Mouse (Mus musculus) ES-Bruce4 (cell line): ENCODE measurements around the gene Sorbs2. TPM values are rescaled to one million over a fixed set of nuclear protein-coding genes. Genes with fewer than 3 reads are reported as not detected.

Source experiments
- H3K27ac ChIP-seq: 2 replicates; pipeline ENCODE4 v1.5.1; 2012; ENCODE audit warnings: low read length, inconsistent platforms; ENCODE audit not compliant: insufficient read depth
- H3K27me3 ChIP-seq: 2 replicates; pipeline ENCODE4 v1.6.1; 2012; ENCODE audit warnings: mild to moderate bottlenecking, low read length, inconsistent platforms; ENCODE audit not compliant: control insufficient read depth, poor library complexity, insufficient read depth, severe bottlenecking
- H3K36me3 ChIP-seq: 2 replicates; pipeline ENCODE4 v1.6.1; 2012; ENCODE audit warnings: inconsistent platforms, mild to moderate bottlenecking, low read length, moderate library complexity; ENCODE audit not compliant: control insufficient read depth, poor library complexity, insufficient read depth, severe bottlenecking
- H3K4me1 ChIP-seq: one replicate; pipeline ENCODE4 v1.8.1; 2011; ENCODE audit warnings: low read length; ENCODE audit not compliant: control insufficient read depth, insufficient read depth
- H3K4me3 ChIP-seq: 2 replicates; pipeline ENCODE4 v1.5.1; 2011; ENCODE audit warnings: low read depth, mild to moderate bottlenecking, low read length
- H3K9ac ChIP-seq: 2 replicates; pipeline ENCODE4 v1.6.1; 2012; ENCODE audit warnings: low read depth, mild to moderate bottlenecking, inconsistent platforms; ENCODE audit not compliant: poor library complexity, severe bottlenecking
- H3K9me3 ChIP-seq: replicated peaks from 2 replicates; pipeline ENCODE4 v1.6.1; 2012; ENCODE audit warnings: mild to moderate bottlenecking, low read length, inconsistent platforms; ENCODE audit not compliant: control insufficient read depth, poor library complexity, insufficient read depth, severe bottlenecking
- CTCF ChIP-seq: IDR thresholded peaks from one replicate; pipeline ENCODE4 v1.8.1; 2011; ENCODE audit warnings: low read depth, low read length
- EP300 ChIP-seq: IDR thresholded peaks from 2 replicates; pipeline ENCODE4 v1.6.1; 2011; ENCODE audit warnings: low read depth, low read length; ENCODE audit not compliant: insufficient read depth
- POLR2A ChIP-seq: IDR thresholded peaks from one replicate; pipeline ENCODE4 v1.8.1; 2011; ENCODE audit warnings: low read length; ENCODE audit not compliant: insufficient read depth
- polyA plus RNA-seq: library from polyadenylated mRNA; stranded (reverse); fragments of >200 nt; gene quantifications from 2 replicates; pipeline ENCODE4 v1.2.4, GENCODE M21; 2011; ENCODE audit warnings: low read depth; ENCODE audit not compliant: missing spikeins, insufficient read depth, insufficient read length

Gene Sorbs2
- polyA plus RNA-seq, 1 experiment, result 3.5 TPM

DNA sequence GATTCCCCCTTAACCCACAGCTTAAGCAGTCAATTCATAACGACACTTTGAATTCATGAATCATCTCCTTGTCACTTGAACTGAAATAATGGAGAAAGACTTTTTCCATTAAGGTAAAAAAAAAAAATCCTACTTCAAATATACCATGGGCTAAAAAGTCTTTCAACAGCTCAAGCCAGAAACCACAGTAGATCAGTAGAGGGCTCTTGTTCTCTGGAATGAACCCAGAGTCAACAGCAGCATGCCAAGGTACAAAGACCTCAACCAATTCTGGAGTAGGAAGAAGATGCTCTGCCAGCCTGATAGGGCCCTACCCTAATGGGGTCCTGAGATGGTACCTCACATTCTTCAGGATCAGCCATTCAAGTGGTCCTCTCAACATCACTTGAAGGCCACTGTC is 88.4 kb downstream of the Sorbs2 start:
- Histone ChIP-seq H3K9me3 (no peaks in the 10 kb centered on the region), H3K36me3 (no peaks in the 10 kb centered on the region), H3K27me3 (no peaks in the 10 kb centered on the region), H3K9ac (no peak overlapping the region), H3K4me1 (no peaks in the 10 kb centered on the region), H3K27ac (no peak overlapping the region), H3K4me3 (no peak overlapping the region)
- no peak for TF ChIP-seq EP300
- no peak for TF ChIP-seq POLR2A
- no peak for TF ChIP-seq CTCF

DNA sequence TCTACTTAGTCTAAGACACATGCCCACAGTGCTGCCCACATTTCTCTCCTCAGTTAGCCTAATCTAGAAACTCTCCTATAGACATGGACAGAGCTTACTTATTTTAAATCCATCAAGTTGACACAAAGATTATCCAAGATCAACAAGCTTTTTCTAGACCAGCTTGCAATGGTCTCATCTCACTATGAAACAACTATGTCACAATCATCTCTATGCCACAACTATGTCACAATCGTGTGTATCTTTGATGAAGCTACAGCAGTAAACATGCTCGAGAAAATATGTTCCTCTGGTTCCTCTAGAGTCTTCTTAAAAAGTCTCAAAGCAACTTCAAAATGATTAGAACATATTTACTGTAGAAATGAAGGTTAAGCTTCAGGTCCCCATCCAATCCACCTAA is 89.0 kb downstream of the Sorbs2 start:
- Histone ChIP-seq H3K4me1 (no peaks in the 10 kb centered on the region), H3K36me3 (no peaks in the 10 kb centered on the region), H3K27ac (no peak overlapping the region), H3K4me3 (no peak overlapping the region), H3K27me3 (no peaks in the 10 kb centered on the region), H3K9me3 (no peaks in the 10 kb centered on the region), H3K9ac (no peak overlapping the region)
- TF ChIP-seq CTCF, result no peak
- no peak for TF ChIP-seq EP300
- no peak for TF ChIP-seq POLR2A

DNA sequence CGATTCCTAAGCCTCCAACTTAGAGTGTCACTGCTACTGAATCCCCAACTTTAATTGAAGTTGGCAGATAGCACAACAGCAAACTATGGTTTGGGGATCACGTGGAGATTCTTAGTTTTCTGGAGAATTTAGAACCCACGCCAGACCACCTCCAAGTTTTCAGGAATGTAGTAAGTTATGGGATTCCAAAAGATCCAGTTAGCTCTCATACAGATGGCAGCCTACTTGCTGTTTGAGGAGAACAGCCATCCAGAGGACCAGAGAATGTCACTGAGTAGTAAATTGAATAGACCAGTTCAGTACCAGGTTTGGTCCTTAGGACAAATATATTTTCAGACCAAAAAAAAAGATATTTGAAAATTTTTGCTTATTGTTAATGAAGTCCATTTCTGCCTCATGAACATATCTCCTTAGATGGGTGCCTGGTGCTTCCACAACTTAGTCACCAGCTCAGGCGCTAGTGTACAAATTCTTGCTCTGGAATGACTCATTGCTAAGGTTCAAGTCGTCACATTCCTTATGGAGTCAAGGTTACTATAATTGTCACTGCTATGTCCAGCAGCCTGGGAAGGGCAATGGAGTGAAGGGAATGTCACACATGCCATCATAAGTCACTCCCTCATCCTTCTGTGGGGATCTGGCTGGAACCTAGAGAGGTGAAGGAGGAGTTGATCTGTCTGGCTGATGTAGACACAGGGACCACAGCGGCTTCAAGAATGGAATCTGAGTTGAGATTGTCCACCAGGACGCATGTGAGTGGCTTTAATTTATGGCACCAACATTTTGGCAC is 90.2 kb downstream of the Sorbs2 start:
- H3K27me3 ChIP-seq, result no peaks in the 10 kb centered on the region
- H3K27ac ChIP-seq, result no peak overlapping the region
- TF ChIP-seq EP300 (no peak), POLR2A (no peak), CTCF (no peak)
- no peak overlapping the region for H3K4me3 ChIP-seq
- no peak overlapping the region for H3K9ac ChIP-seq
- no peaks in the 10 kb centered on the region for H3K36me3 ChIP-seq
- H3K4me1 ChIP-seq, result no peaks in the 10 kb centered on the region
- no peaks in the 10 kb centered on the region for H3K9me3 ChIP-seq

DNA sequence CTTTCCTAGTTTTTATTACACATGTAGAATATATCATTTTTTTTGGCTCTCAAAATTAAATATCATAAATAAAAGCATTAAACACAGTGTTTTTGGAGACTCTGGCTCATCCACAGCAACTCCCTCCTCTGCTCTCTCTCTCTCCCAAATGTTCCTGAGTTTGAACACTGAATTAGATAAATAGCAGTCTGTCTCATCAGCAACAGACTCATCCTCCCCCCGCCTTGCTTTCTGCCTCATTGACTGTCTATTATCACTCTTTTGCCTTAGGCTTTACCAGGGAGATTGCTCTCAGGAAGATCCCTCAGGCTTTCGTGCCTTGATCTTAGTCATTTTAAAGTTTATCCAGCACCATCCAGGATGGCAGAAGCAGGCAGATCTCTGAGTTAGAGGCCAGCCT is 91.3 kb downstream of the Sorbs2 start:
- Histone ChIP-seq H3K36me3 (no peaks in the 10 kb centered on the region), H3K27me3 (0 out of 2 replicates have a peak, but pooled peaks cover 1% of the 10 kb centered on the region), H3K9ac (no peak overlapping the region), H3K4me3 (no peak overlapping the region), H3K4me1 (no peaks in the 10 kb centered on the region), H3K9me3 (no peaks in the 10 kb centered on the region), H3K27ac (no peak overlapping the region)
- TF ChIP-seq POLR2A (no peak), CTCF (no peak), EP300 (no peak)

DNA sequence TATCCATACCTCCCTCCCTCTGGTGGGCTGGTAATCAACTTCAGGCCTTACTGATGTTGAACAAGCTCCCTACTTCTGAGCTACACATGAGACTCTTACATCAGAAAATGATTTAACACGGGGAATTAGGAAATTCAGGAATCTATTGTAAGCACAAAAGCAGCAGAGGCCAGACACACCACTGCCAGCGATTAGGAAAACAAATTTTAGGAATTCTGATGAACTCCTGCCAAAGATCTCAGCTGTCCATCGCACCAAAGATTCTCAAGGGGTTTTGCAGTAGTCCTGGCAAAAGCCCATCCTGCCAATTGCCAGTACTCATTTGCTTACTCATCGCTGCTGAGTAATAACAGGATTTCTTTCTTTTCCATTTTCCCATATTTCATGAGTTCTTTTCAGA is 94.4 kb downstream of the Sorbs2 start:
- no peaks in the 10 kb centered on the region for H3K36me3 ChIP-seq
- no peak overlapping the region for H3K27ac ChIP-seq
- H3K9ac ChIP-seq, result no peak overlapping the region
- H3K9me3 ChIP-seq, result no peaks in the 10 kb centered on the region
- no peak overlapping the region for H3K4me3 ChIP-seq
- TF ChIP-seq EP300, result no peak
- TF ChIP-seq CTCF, result no peak
- no peak for TF ChIP-seq POLR2A
- H3K27me3 ChIP-seq, result 0 out of 2 replicates have a peak, but pooled peaks cover 1% of the 10 kb centered on the region
- no peaks in the 10 kb centered on the region for H3K4me1 ChIP-seq

DNA sequence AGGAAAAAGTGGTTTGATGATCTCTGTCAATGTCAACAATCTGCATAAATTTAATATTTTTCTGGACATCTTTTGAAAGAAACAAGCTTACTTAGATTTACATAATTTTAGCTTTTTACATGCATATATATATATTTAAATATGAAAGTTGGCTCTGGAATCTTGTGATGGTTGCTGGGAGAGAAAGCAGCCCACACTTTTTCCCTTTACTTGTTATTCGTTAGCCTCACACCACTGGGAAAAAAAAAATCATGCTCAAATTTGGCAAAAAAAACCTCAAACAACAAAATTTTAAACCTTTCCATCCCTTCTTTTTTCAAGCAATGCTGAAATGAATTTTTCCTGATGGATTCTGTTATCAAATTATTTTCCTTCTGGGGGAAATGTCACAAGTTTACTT is 97.8 kb downstream of the Sorbs2 start:
- TF ChIP-seq EP300 (no peak), CTCF (no peak)
- H3K36me3 ChIP-seq, result no peaks in the 10 kb centered on the region
- H3K27ac ChIP-seq, result no peak overlapping the region
- no peaks in the 10 kb centered on the region for H3K9me3 ChIP-seq
- H3K4me3 ChIP-seq, result no peak overlapping the region
- H3K9ac ChIP-seq, result no peak overlapping the region
- H3K4me1 ChIP-seq, result no peaks in the 10 kb centered on the region
- 0 out of 2 replicates have a peak, but pooled peaks cover 1% of the 10 kb centered on the region for H3K27me3 ChIP-seq
